Mouse (Mus musculus): ENCODE measurements around the gene Gm38655.
"Not testable (repeated sequence)": the region's sequence is repeated elsewhere in the genome, so short reads cannot be mapped to it uniquely, and the experiment has no call there.

The Gm38655 gene

DNA sequence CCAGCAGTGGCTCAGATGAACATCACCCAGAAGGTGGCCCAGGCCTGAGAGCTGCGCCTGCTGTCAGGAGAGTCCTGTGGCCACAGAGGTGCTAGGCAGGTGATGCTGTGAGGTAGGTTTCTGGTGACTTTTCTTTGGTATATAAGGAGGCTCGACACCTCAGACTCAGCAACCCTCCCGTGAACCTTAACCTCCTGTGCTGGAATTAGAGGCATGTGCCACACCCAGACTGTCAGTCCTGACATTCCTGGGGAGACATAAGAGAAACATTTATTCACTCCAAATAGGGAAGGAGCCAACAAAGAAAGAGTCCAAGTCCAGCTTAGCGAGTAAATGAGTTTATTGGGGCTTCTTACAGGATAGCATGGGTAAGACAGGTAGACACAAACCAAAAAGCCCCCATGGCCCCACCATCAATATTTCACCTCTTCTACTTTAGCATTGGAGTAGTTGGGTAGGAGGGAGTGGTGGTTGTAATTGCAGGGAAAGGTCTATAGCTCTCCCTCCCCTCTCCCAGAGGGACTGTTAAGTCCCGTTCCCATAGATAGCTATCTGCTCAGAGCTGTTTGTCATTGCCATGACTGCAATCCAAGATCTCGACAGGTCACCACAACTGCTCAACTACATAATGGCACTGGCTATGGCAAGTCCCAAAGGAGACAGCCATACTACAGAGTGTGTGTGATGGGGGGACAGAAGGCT is 9.2 kb downstream of the Gm38655 start:
- DNase-seq: no peak

DNA sequence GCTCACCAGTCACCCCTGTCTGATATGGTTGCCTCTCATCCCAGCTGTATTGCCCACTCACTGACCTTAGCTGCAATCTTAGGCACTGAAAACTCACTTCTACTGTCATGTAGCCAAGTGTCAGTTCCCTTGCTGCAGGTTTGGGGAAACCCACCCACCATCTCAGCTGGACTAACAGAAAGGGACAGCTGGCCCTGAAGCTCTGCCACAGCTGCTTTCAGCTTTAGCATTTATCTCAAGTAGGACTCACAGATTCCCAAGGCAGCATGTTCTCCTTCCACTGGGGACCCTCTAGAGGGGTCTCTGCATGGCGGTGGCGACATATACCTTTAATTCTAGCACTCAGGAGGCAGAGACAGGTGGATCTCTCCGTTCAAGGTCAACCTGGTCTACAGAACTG is 10.5 kb downstream of the Gm38655 start:
- DNase-seq: no peak

DNA sequence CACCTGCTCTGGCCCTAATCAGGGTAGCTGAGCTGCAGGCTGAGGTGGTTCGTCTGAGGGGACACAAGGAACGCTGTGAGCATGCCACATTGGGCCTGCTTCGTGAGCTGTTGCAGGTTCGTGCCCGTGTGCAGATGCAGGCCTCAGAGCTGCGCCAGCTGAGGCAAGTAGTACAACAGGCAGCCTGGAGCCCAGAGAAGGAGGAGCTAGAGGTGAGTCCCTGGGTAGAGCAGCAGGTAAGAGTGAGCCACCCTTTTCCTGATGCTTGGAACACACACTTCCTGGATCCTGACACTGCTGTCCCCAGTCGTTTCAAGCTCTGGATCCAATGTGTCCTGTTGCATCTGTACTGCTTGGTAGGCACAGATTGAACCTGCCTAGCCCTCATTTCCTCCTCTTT is 11.9 kb downstream of the Gm38655 start:
- DNase-seq: no peak

DNA sequence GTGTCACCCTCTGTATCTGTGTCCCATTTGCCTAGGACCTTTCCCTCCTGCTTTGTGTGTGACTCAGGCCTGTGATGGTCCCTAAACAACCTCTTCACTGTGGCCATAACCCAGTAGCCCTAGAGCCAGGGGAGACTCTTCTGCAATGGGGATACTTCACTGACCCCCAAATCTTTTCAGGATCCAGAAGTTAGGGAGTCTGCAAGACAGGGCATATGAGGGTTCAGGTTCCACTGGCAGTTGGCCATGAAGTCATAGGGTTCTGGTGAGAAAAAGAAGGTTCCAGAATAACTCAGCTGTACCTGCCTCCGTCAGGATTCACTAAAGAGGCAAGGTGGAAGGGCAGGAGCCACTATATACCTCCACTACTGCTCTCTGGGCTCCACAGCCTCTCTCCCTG is 13.1 kb downstream of the Gm38655 start, which contains the start of gene Ccdc154:
Gene Ccdc154 (plus strand): TSS at position 301 of the 400 bp plus-strand sequence.
- no peak for DNase-seq

DNA sequence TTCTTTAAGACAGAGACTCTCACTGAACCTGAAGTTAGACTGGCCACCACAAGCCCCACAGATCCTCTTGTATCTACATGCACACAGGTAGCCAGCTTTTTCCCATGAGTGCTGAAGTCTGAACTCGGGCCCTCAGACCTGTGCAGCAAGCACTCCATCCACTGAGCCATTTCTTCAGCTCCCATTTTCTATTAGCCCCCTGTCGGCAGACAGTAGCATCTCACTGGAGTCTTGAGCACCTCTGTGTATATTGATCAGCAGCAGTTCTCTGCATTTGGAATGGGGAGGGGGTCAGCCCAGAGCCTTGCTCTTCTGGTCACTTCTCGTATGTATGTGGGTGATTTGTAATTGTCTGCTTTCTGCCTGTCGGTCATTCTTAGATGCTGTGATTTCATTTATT is 35.3 kb downstream of the Gm38655 start:
- no peak for DNase-seq

DNA sequence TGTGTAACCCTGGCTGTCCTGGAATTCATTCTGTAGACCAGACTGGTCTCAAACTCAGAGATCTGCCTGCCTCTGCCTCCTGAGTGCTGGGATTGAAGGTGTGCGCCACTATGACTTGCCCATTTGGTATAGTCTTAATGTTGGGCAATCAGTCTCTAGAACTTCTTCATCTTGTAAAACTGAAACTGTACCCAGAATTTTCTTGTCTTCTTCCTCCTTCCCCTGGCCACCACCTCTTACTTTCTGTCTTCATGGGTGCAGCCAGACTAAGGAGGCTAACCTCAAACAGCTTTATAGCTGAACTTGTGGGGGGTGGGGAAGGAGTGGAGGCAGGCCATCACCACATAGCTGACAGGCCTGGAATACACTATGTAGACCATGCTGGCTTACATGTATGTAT is 36.5 kb downstream of the Gm38655 start:
- no peak for DNase-seq

DNA sequence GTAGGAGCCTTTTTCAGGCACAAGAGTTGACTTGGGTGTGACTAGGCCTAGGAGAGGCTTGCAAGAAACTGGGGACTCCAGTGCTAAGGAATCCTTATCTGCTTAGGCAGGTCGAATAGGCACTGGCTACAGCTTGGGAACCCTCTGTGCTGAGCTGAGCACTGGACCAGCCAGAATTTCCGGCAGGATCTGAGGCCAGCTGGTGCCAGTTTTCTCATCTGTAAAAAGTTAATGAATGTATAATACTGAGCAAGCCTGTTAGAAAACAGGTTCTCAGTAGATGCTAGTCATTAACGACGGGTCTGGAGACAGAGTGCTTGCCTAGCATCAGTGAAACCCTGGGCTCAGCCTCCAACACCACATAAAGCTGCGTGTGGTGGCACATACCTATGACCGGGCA is 39.6 kb downstream of the Gm38655 start:
- DNase-seq: no peak

DNA sequence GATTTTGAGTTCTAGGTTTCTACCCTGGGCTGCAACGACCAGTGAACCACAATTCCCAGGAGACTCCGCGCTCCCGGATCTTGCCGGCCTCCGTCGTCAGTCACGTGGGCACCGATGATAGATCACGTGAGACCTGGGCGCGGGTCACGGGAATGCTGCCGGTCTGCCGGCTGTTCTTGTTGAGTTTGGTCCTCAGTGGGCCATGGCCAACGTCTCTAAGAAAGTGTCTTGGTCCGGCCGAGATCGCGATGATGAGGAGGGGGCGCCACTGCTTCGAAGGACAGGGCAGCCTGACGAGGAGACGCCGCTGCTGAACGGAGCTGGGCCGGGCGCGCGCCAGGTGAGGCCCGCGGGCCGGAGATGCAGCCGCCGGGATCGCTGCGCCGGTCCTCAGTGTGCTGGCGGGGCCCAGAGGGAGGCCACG is 42.0 kb downstream of the Gm38655 start, which contains the start of gene Clcn7:
Gene Clcn7 (plus strand): TSS at position 117 of the 424 bp plus-strand sequence.
- peak; percentile 96 to 97 for DNase-seq

DNA sequence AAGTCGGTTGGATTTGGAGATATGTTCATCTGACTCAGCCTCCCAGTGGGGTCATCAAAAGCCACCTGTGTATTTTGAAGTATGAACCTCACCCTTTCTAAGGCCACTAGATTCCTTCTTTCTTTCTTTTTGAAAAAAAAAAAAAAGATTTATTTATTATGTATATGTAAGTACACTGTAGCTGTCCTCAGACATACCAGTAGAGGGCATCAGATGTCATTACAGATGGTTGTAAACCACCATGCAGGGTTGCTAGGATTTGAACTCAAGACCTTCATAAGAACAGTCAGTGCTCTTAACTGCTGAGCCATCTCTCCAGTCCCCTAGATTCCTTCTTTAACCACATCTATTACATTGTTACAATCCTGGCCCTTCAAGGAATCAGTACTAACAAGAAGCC is 45.2 kb downstream of the Gm38655 start:
- no peak for DNase-seq

DNA sequence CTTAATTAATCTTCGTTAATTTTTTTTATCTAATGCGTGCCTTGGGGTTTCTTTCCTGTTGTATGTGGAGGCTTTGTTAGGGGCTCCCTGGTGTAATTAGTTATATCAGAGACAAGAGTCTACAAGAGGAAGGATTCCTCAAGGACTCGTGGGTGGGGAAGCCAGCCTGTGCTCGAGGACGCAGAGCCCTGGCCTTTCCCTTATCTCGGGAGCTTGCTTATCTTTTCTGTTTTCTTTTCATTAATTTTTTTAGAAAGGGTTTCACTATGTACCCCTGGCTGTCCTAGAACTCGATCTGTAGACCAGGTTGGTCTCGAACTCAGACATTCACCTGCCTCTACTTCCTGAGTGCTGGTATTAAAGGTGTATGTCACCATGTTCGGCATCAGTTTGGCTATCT is 47.6 kb downstream of the Gm38655 start:
- DNase-seq: no peak

DNA sequence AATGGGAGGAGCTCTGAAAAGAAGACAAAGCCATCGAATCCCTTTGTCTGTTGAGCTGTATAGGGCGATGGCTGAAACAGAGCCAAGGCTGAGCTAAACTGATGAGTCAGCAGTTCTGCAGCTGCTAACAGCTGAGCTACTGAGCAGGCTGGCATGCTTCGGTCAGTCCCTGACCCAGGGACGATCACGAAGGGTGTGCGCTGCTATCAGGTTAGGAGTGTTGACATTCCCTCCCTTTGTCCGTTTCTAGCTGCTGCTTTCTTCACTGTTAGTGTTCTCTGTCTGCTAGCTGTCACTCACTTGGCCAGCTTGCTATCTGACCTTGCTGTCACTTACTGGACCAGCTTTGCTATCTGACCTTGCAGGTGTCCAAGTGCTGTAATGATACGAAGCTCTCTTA is 48.2 kb downstream of the Gm38655 start:
- no peak for DNase-seq

DNA sequence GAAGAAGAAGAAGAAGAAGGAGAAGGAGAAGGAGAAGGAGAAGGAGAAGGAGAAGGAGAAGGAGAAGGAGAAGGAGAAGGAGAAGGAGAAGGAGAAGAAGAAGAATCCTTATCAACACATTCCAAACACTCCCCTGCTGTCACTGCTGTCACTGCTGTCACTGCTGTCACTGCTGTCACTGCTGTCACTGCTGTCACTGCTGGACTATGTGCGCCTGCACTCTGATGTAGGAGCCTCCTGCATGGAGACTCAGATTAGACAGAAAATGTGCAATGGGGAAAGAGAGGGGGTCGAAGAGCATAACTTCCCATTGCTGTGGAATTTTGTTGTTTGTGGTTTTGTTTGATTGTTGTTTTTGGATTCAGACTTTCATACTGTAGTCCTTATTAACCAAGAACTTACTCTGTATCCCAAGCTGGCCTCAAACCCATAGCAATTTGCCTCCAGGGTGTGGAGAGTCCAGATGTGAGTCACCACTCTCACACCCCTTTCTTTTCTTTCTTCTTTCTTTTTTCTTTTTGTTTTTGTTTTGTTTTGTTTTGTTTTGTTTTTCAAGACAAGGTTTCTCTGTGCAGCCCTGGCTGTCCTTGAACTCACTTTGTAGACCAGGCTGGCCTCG is 49.7 kb downstream of the Gm38655 start:
- not testable (repeated sequence) for DNase-seq

DNA sequence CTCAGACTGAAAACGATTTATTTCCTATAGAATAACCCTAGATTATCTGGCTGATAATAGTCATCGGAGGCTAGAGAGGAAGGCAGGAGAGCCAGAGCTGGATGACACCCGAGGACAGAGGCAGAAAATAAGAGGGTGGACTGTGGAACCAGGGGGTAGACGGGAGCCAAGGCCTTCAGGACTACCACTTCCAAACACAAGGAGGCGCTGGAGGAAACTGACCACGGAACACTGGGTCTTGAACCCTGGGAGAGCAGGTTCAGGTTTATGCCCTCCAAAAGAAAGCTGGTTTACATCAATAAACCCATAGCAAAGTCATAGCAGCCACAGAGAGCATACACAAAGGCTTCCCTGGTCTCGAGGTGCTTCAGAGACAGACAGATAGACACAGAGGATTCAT is 51.3 kb downstream of the Gm38655 start:
- DNase-seq: no peak

All from cerebellum, postnatal 25 days (tissue).